Mouse (Mus musculus): ENCODE data around the gene Ptpn6.

GRCm38 (mm10) chr6:124723541-124723940 is 15.0 kb downstream of the Ptpn6 start:
- TF ChIP-seq CTCF (IDR thresholded peaks at IDR 0.05; ENCODE audit: low read depth), result no peak
- TF ChIP-seq EP300 (IDR thresholded peaks at IDR 0.05; ENCODE audit: low read depth), result no peak

Measured in liver, embryonic 14.5 days (tissue).